Mouse (Mus musculus) lung, postnatal 36 days (tissue): ENCODE measurements around the gene Capn13.
A peak's percentile ranks its signal among the peaks of the same experiment; 100 is the strongest.
"Not testable (repeated sequence)": the region's sequence is repeated elsewhere in the genome, so short reads cannot be mapped to it uniquely, and the experiment has no call there.

Source experiments
- DNase-seq: peaks from one replicate; pipeline ENCODE4 v3.0.0; 2022; ENCODE audit warnings: mixed read lengths

Gene Capn13

DNA sequence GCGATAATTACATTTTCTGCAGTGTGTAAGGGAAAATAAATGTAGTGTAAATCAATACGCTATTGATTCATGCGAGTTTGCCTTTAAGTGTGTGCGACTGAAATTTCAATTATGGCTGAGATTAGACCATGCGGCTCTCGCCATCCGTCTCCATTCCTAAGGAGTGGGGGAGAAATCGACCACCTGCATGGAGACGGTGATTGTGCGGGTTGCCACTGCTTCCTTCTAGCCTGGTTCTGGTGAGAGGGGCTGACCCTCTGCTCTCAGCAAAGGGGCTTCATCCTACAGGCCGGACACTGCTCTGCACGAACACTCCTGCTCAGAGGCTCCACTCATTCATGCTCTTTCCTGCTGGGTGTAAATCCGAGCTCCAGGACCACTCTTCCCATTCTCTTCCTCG lies 58.0 kb downstream of the Capn13 start:
- no peak for DNase-seq

DNA sequence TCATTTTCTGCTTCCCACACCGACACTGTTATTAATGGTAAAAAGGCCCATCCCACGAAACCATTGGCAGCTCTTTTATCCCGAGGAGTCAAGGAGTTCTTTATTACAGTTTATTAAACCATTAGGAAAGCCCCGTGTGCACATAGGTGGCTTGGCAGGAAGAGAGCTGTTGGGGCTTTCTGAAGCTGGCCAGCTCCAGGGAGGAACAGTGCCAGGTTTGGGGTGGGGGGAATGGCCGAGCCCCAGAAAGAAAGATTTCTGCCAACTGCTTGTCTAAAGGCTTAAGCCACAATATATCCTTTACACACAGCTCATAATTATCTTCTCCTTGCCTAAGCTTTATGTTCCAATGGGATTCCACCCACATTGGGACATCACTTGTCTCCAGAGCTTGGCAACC lies 71.6 kb downstream of the Capn13 start:
- no peak for DNase-seq

DNA sequence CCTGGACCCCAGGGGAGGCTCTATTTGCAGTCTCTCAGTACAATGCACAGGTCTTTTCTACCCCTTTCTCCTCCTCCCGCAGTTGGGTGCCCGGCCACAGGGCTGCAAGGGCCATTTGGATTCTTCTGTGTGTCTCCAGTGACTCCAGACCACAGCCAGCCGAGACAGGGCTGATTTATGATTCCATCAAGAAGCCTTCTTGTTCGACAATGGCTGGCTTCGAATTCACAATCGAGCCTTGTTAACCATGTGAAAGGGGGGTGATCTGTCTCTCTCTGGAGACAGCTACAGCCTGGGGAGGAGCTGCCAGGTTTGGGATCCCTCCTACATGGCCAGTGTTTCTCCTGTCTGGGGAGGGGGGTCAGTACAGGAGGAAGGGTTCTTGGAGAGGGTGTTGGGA lies 75.4 kb downstream of the Capn13 start:
- DNase-seq = no peak

DNA sequence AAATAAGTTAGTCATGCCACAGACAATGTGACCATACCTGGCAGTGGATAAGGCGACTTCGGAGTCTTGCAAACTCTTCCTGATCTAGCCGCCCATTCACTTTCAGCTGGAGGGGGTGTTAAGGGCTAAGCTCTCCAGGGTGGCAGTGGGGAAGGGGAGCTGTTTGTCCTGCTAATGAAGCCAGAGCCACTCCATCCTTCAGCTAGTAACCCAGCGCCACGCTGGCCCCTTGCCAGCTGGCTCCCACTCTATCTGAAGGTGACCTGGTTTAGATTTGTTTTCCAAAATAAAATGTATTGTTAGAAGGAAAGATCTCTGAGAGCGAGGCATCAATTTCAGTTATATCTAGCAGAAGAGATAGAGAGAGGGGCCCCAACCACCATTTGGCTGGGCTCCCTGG lies 75.9 kb downstream of the Capn13 start:
- no peak for DNase-seq

DNA sequence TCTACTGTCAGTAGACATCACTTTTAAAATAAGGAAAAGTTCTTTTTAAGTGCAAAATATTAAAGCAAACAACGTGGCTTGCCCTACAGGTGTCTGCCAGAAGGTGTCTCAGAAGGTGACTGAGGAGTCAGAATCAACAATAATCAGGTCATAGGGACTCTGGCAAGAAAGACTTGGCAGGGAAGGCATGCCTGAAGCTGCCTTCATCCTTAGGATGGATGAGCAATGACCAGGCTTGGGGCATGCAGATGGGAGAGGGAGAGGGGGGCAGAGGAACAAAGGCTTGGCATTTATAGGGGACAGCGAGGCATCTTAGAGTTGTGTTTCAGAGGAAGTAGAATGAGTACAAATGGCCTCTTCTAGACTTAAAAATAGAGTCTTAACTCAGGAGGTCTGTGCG lies 76.7 kb downstream of the Capn13 start:
- DNase-seq = no peak

DNA sequence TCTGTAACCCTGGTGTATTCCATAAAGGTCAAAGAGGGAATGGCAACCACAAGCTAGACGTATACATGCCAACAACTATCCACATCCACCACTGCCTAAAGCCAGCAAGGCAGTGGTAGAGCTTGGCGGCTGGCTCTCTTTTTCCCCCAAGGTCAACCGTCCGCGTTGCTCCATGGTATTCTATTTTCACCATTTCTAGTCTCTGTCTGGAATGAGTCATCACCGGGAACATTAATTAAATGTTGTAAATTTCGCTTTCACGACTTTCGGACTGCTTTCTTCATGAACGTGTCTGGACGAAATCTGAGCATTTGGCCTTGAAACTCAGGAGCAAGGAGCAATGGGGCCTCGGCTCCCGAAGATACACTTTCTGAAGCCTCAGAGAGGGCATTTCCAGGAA lies 85.9 kb downstream of the Capn13 start:
- no peak for DNase-seq

DNA sequence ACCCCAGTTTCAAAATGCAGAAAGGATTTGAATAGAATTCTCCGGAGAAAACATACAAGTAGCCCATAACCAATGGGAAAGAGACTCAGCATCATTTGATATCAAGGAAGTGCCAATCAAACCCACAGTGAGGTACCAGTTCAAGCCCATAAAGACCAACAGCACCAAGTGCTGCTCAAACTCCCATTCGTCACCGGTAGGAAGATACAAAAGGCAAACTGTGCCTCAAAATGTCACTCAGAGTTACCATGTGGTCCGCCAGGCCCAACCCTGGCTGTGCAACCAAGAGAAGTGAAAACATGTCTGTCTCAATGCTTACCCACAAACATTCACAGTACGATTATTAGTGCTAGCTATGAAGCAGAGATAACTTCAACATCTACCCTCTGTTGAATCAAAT lies 89.2 kb downstream of the Capn13 start:
- no peak for DNase-seq

DNA sequence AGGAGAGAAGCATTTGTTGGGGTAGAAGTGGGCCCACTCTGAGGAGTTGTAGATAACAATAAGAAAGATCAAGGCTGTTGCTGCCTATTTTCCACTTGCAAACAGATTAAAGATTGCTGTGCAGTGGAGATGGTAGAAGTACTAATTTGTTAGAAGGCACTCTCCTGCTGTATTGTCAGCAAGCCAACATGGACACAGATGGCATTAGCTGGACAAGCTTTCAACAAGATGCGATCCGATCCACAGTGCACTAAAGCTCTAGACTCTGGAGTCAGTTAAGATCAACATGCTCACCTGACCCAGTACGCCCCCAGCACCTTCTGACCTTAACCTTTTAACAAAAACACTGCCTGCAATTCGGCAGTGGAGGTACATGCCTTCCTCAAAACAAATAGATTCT lies 92.0 kb downstream of the Capn13 start:
- DNase-seq = no peak

DNA sequence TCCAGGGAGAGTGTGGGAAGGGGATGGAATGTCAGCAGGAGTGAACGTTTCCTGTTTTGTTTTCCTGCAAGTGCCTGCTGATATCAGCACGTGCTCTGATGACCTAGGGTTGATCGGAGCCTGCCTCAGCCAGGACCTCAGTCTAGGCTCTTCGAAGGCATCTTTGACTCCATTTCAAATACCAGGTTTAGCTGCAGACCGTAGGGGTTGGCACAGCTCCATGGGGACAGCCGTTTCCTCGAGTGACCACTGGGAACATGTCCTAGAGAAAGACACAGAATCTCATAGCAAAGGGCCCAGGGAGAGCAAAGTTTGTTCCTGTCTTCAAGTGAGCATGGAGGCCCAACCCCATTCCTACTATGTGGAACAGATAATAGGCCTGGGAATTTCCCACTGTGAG lies 94.0 kb downstream of the Capn13 start:
- no peak for DNase-seq

DNA sequence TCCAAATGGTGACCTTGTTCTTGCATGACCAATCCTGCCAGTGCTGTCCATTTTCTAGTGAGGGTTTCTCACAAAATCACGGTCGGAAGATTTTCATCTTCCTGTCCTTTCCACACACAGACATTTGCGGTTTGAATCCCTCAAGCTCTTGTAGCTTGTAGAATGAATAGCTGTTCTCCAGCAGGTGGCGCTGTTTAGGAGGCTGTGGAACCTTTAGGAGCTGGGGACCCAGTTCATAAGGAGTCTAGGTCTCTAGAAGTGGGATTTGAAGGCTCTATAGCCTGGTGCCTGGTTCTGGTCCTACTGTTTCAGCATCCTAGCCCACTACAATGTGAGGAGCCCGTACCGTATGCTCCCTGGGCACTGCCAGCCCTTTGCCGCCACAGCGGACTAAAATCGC lies 95.0 kb downstream of the Capn13 start:
- DNase-seq = peak; percentile 27

DNA sequence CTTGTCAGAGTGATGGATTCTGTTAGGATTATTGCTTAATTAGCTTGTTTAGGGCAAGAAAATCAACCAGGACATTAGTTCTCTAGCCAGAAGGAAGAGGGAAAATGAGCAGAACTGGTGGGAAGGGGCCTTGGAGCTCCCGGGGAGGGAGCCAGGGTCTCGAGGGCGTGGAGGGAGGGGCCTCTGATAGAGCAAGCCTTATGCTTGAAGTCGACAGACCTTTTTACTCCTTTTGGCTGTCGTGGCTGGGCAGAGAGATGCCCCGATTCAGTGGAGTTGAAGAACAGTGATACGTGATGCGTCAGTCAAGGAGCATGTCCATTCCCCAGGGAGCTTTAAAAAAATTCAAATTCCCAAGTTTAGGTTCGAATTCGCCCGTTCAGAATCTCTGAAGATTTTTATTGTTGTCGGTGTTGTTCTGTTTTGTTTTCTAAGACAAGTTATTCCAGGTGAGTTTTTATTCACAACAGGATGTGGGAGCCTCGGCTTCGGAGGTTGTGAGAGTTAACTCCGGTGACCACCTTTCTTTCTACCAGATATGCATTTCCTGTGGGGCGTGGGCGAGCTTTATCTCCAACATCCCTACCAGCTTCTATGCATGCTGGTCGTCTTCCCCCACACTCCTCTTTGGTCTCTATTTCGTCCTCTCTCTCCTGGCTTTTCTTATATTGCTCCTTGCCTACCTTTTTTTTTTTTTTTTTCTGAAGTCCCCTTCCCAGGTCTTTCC lies 96.4 kb downstream of the Capn13 start:
- DNase-seq = no peak

DNA sequence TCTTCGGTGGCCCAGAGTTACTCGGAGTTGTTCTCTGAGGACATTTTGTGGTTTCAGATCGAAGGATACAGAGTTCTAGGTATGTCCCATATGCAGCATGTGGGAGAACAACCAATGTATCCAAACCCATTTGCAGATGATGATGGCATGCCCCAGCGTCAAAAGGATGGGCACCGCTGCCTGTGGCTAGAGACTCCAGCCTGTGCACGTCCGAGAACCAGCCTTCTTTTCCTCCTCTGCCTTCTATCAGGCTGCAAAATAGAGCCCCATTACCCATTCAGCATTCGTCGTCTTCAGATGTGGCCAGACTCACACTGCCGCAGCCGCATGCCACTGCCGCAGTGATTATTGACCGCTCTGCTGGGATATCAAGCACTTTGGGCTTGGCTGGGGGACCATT lies 97.0 kb downstream of the Capn13 start:
- DNase-seq = no peak

DNA sequence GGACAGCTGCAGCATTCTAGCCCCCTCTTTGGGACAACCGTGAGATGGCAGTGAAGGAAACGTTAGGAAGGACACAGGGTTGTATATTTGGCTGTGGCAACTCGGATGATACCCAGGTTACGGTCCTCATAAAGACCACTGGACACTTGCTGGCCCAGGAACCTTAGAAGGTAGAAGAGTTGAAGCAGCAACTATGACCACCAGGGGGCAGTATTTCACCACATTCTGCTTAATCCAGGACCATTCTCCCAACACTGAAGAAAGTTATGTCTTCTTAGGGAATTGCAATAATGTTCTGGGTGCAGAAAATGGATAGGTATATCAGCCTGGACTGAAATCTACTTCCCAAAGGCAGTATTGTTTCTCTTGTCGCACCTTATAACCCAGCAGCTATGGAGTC lies 97.4 kb downstream of the Capn13 start:
- peak; percentile 82 for DNase-seq

DNA sequence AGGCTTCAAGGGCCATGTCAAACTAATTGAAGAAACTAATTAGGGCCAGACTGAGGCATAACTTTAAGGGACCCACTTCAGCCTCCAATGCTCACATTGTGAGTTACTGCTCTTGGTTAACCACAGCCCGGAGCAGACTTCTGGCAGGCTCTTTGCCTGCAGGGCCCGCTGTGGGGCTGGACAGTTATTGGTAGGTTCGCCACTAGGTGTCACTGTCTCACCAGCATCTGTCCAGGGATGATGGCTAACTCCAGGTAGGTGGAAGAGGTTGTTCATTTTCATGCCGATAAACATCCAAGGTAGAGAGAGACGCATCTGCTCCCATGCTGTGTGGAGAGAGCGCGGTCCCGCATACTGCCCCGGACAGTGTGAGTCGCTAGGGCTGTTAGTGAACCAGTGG lies 98.6 kb downstream of the Capn13 start:
- peak; percentile 82 for DNase-seq

DNA sequence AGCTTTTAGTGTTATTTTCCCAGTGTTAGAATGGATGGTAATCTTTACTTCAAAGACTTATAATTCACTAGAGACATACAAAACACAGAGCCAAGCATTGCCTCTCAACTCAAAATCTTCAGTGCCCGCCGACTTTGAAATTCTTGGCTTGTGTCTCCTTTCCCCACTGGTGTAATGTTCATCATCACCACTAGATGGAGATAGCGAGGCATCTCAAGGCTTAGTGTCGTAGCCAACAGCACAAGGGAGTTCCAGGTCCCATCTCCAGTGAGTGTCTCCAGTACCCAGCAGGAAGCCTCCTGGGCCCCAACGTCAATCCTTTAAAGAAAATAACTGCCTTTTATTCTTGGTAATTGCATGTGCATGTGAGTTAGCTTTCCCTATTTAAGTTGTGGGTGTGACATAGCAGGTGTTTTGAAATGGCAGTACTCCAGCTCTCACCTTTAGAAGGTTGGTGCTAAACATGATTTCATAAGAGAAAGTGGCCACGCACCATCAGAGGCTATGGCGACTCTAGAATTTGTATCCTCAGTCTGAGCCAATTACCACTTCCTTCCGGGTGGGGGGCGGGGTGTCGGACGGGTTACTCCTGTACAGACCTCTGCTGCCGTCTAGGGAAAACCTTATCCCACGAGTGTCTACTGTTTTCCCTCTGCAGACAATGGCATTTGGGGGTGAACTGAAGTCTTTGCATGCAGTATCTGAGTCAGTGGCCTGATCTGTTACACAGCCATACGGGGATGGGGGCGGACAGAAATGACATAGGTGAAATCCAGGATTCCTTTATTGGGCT lies 99.2 kb downstream of the Capn13 start:
- peak; percentile 85 for DNase-seq

DNA sequence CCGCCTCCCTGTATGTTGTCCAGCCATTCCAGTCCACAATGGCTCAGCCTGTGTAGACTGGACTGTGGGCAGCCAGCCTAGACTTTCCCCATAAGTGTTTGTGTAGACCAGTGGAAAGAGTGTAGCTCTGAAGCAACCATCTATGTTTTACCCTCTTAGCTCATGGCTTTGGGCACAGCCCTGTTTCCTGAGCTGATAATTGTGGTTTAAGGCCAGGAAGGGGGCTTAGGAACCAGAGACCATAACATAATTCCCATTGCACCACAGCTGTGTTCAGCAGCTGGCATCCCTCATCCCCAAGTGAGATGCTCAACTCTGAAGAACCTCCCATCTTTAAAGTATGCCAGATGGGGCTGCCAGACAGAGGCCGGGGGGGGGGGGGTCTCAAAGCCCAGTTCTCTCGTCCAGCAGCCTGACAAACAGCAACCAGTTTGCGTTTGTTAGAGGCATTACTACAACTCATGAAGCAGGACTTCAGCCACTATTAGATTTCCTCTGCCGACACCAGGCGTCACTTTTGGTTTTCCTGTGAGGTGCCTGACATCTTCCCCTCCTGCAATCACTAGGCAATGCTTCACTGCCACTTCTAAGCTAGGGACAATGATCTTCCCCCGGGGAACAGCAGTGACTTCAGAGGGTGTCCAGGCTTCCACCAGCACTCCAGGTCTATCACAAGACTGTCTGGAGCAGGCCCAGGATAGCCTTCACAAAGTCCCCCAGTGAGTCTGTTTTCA lies 100.4 kb downstream of the Capn13 start:
- DNase-seq = peak; percentile 12

DNA sequence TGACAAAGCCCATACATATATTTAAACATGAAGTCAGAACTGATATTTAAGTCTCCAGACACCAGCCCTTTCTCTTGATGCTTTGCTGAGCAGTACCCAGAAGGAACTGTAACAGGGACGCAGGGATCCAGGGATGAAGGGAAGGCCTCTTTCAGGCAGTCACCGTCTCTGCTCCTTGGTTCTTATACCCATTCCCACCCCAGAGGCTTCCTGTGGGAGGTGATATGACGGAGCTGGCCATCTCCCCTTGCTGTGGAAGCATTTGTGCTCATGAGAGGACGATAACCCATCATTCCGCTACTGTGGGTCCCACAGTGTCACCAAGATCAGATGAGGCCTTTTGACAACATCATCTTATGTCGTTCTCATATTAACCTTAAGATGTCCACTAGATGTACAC lies 101.7 kb downstream of the Capn13 start:
- no peak for DNase-seq

DNA sequence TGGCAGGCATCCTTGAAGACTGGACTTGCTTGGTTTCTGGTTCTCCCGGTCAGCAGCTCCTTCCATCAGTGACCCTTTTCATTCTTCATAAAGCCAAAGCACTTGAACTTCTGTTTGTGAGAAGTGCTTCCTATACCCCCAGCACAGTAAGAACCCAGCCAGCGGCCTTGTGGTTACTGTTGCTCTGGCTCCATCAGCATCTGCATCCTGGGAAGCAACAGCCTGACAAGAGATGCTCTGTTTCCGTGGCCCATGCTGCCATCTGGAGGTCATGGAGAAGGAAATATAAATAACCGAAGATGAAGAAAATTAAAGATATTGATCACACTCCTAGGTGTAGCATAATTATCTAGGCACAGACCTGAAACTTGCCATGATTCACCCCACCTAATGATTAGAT lies 103.8 kb downstream of the Capn13 start:
- peak; percentile 71 for DNase-seq

DNA sequence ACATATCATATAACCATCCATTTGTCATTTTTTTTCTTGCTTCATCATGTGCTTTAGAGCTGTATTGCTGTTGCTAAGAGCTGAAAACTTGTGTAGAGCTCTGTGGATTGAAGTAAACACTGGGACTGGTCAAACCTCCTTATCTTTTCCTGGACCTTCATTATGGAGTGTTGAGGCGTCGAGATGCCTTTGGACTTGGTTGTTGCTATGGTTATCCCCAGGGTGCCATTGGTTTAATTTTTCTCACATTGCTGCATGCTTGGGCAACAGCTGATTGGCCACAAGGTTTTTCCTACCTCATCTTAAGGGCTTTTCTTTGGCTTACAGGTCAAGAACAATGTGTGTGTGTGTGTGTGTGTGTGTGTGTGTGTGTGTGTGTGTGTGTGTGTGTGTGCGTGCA lies 107.4 kb downstream of the Capn13 start:
- no peak for DNase-seq

DNA sequence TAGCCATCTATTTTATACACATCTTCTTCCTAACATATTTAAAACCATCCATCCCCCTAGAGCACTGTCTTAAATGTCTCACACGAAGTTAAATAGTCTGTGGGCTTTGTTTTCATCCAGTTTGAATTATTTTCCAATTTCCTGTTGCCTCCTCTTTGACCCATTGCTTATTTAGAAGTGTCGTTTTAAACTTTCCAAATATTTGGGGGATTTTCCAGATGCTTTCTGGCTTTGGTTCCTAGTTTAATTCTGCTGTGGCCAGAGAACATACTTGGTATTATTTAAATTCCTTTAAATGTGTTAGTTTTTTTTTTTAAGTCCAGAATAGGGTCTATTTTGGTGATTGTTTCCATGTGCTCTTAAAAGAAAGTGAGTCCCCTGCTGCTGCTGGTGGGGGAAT lies 116.4 kb downstream of the Capn13 start:
- DNase-seq = no peak

DNA sequence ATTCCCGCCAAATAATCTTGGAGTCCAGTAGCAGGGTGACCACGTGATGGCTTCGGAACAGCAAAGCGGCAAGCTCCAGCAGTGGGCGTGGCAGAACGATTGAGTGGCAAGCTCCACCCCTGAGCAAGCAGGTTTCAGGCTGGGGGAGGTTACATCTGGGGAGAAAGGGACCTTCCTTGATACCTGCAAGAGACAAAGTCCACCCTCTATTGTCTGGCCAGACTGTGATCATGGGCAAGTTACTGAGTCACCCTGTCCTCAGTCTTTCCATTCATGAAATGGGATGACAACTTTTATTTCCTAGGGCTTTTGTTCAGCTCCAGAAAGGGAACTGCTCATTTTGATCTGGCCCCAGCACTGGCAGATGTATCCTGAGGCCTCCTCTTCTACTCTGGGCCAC lies 118.0 kb downstream of the Capn13 start:
- not testable (repeated sequence) for DNase-seq

DNA sequence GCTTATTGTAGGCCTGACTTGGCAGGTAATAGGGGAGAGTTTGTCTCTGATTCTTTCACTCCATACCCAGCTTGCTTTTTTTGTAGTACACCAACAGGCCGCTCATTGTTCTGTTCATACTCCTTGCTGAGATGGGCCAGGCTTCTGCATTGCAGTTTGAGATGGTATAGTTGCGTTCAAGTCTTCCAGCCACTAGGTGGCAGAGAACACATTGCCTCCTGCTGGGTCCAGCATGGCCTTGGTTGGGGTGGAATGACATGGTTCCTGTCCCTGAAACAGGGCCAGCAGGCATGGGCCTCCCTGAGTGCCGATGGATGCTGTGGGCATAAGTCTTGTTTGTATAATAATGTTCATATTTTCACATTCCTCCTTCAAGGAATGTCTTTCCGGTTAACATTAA lies 122.9 kb downstream of the Capn13 start:
- DNase-seq = no peak

DNA sequence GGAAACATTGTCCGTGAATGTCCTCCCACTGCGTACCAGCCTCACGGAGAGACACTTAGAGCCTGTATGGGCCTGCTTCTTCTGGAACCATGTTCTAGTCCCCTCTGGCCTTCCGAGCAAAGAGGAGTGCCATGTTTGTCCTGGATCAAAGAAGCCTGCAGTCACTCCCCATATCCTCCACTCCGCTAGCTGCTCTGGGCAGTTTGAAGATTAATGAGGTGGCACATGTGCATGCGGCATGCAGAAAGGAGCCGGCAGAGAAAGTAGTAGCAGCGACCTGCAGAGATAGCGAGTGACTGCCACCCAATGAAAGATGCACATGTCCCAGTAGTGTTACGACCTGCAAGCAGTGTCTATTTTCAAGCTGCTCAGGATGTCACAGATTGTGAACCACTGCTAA lies 125.6 kb downstream of the Capn13 start:
- DNase-seq = no peak

DNA sequence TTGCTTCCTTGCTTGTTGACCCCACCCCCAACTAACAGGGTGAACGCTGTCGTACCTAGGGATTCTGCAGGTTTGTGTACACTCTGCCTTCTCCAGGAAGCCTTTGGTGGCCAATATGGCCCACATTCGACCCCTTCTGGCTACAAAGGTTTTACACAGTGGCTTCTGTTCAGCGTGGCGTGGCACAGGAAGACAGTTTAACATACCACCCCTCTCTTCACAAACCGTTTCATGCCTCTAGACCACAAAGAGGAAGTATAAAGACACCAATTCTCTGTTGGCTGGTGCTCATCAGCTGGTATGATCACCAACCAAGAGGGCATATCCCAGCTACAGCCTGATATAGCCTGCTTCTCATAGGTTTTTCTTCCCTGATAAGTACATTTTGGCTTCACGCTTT lies 126.9 kb downstream of the Capn13 start:
- peak; percentile 21 for DNase-seq
